Mouse (Mus musculus) kidney, embryonic 16.5 days (tissue): ENCODE data around the gene Zdhhc1. TPM values are rescaled to one million over a fixed set of nuclear protein-coding genes. Genes with fewer than 3 reads are reported as not detected.

Experiments used
- ATAC-seq: fragments of 200-750 bp; cut with Nextera tagmentation; 2 replicates; pipeline ENCODE4 v1.8.0; 2017; ENCODE audit warnings: moderate TSS enrichment; ENCODE audit not compliant: low FRiP score, low TSS enrichment
- H3K27ac ChIP-seq: fragments of 300-500 bp; sonication (generic); 2 replicates; pipeline ENCODE4 v1.5.1; 2014; ENCODE audit warnings: low read length
- H3K27me3 ChIP-seq: fragments of 300-500 bp; sonication (generic); 2 replicates; pipeline ENCODE4 v1.6.1; 2014; ENCODE audit warnings: low read length, control low read depth, mixed read lengths; ENCODE audit not compliant: insufficient read depth
- H3K36me3 ChIP-seq: fragments of 300-500 bp; sonication (generic); 2 replicates; pipeline ENCODE4 v1.6.1; 2014; ENCODE audit warnings: low read length, control low read depth, mixed read lengths; ENCODE audit not compliant: insufficient read depth
- H3K4me1 ChIP-seq: fragments of 300-500 bp; sonication (generic); 2 replicates; pipeline ENCODE4 v1.6.1; 2014; ENCODE audit warnings: low read length, control low read depth, mixed read lengths; ENCODE audit not compliant: insufficient read depth
- H3K4me2 ChIP-seq: fragments of 300-500 bp; sonication (generic); replicated peaks from 2 replicates; pipeline ENCODE4 v1.6.1; 2014; ENCODE audit warnings: low read depth, low read length
- H3K4me3 ChIP-seq: fragments of 300-500 bp; sonication (generic); 2 replicates; pipeline ENCODE4 v1.5.1; 2014; ENCODE audit warnings: mild to moderate bottlenecking, low read length
- H3K9ac ChIP-seq: fragments of 300-500 bp; sonication (generic); replicated peaks from 2 replicates; pipeline ENCODE4 v1.6.1; 2014; ENCODE audit warnings: low read length
- H3K9me3 ChIP-seq: fragments of 300-500 bp; sonication (generic); 2 replicates; pipeline ENCODE4 v1.6.1; 2016; ENCODE audit warnings: low read length, control low read depth
- WGBS: fragments of 180-500 bp; shearing (Covaris S2); extraction: QIAGEN DNeasy Blood & Tissue Kit; methylation state at CpG from one replicate; pipeline ENCODE4 v1.1.7; 2014; 5-methylcytosine and 5-hydroxymethylcytosine counted together
- polyA plus RNA-seq: library from polyadenylated mRNA; unstranded; fragments of >200 nt; fragmentation: Nextera tagmentation; extraction: Ambion mirVana; gene quantifications from 2 replicates; pipeline ENCODE4 v1.2.1, GENCODE M21; 2015

Zdhhc1 gene
- polyA plus RNA-seq, 1 experiment from 2014 or later = 51.1 TPM

DNA sequence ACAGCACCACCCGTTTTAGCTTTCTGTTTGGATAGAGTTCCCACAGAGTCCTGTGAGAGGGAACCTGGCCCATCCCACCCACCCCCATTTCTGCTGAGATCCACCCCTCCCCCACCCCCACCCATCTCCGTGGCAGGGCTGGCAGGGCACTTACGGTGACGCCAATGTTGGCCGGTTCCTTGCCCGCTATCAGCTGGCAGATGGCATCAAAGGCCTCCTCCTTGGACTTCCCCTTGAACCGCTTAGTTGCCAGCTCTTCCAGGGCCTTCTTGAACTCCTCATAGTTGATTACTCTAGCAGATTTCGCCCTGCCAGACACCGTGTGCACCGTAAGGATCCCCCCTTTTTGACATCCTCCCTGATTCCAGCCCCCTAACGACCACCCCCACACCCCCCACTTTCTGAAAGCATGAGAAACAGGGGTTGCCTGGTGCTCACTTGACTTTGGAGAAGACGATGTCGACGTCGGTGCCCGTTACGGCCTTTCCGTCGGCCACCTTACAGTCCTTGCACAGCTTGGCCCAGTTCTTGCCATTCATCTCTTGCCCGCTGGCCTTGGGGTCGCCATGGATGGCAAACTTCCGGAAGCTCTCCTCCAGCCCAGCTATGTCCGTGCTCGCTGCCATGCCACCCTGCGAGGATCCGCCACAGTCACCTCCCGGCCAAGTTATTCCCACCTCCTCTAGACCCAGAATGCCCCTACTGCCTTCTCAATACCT is 28.5 kb downstream of the Zdhhc1 start:
- no peak overlapping the region for H3K9ac ChIP-seq
- H3K27me3 ChIP-seq = no peaks in the 10 kb centered on the region
- no peaks in the 10 kb centered on the region for H3K36me3 ChIP-seq
- 92% methylated on average over 27 of the region's 27 CpGs for WGBS
- no peaks in the 10 kb centered on the region for H3K9me3 ChIP-seq
- H3K27ac ChIP-seq = no peak overlapping the region
- H3K4me2 ChIP-seq = no peak overlapping the region
- no peak overlapping the region for H3K4me3 ChIP-seq
- ATAC-seq = no peak
- peaks cover 12% of the 10 kb centered on the region for H3K4me1 ChIP-seq

DNA sequence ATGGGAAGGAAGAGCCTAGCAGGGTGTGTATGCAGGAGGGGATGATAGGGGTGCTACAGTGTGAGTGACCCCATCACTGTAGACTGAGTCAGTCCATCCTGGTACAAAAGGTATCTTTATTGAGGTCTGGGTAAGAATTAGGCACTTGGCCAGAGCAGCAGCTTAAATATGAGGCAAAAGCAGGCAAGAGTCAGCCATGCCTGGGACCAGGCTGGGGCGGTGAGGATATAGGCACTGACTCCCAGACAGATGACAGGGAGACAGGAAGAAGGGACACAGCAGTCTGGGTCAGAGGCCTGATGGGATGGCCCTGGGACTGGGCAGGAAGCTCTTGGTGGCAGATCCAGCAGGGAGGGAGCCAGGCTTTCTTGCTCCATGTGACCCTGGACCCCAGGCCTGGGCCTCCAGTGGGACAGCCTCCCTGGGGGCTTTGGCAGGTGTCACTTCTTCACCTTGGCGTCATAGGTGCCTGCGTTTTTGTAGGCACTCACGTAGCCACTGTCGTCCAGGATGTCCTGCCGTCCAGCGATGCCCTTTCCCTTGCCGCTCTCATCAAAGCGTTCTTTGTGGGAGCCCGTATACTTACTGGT is 29.2 kb downstream of the Zdhhc1 start:
- Histone ChIP-seq H3K9me3 (no peaks in the 10 kb centered on the region), H3K4me2 (no peak overlapping the region), H3K4me3 (no peak overlapping the region), H3K4me1 (peaks cover 12% of the 10 kb centered on the region), H3K36me3 (no peaks in the 10 kb centered on the region), H3K27ac (no peak overlapping the region), H3K27me3 (no peaks in the 10 kb centered on the region), H3K9ac (no peak overlapping the region)
- whole genome bisulfite sequencing = 92% methylated on average over 10 of the region's 10 CpGs
- ATAC-seq = no peak

DNA sequence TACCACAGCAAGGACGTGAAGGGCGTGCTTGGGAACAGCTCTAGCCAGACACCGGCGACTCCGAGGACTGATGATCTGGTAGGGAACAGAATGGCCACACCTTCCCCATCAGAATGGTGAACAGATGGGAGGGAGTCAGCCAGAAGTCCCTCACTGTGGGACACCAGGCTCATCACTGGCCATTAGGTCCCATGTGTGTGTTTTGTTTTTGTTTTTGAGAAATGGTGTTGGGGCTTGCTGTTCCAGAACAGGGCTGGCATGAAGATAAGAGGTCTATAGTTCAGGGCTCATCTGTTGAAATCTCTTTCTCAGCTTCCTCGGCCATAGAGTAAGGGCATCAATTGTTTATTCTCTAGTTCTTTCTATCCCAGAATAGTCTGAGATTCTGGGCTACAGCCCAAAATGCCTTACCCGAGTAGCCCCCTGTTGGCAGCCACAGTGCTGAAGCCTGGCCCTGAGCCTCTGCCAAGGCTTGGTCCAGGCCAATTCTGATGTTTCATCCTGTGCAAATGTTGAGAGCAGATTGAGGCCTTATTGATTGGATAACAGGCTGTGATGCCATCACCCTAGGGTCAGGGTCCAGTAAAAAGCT is 29.9 kb downstream of the Zdhhc1 start:
- no peaks in the 10 kb centered on the region for H3K27me3 ChIP-seq
- no peak overlapping the region for H3K9ac ChIP-seq
- WGBS = 75% methylated on average over 7 of the region's 7 CpGs
- H3K4me1 ChIP-seq = peaks cover 11% of the 10 kb centered on the region
- no peaks in the 10 kb centered on the region for H3K36me3 ChIP-seq
- no peak for ATAC-seq
- no peak overlapping the region for H3K4me2 ChIP-seq
- no peak overlapping the region for H3K4me3 ChIP-seq
- H3K27ac ChIP-seq = no peak overlapping the region
- H3K9me3 ChIP-seq = no peaks in the 10 kb centered on the region

DNA sequence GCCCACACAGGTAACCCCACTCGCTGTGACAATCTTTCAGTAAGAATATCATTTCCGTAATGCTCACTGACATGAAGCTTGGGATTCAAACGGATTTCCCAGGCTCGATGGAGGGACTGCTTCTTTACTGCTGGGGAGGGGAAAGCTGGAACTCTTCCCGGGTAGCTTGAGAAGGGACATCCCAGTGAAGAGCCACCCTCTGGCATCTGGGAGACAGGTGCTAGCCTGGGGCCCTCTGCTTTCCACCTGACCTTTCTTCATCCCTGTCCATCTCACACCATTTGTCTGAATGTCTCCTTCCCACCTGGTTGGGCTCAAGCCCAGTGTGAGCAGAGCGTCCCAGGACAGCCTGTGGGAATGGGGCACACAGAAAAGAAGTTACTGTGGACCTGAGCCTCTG is 30.5 kb downstream of the Zdhhc1 start:
- no peak overlapping the region for H3K4me2 ChIP-seq
- H3K4me1 ChIP-seq = peaks cover 7% of the 10 kb centered on the region; the same call in 1 of the 2 replicates
- H3K4me3 ChIP-seq = no peak overlapping the region
- no peak for ATAC-seq
- H3K9ac ChIP-seq = no peak overlapping the region
- H3K9me3 ChIP-seq = no peaks in the 10 kb centered on the region
- H3K36me3 ChIP-seq = no peaks in the 10 kb centered on the region
- H3K27ac ChIP-seq = no peak overlapping the region
- WGBS = 81% methylated on average over 6 of the region's 6 CpGs
- no peaks in the 10 kb centered on the region for H3K27me3 ChIP-seq

DNA sequence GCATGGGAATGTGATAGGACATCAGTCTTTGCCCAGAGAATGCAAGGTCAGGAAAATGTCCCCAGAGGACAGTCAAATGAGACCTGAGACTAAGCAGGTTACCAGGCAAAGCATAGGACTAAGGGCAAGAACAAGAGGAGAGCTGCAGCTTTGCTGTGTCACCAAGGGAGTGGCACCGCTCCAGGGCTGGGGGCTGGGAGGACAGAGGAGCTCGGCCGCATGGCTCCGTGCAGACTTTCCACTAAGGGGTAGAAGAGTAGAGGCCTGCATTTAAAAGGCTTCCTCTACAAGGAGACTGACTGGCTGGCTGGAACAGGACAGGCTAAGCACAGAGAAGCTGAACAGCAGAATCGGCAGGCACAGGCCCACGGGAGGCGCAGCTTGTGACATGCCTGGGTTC is 32.1 kb downstream of the Zdhhc1 start:
- no peak overlapping the region for H3K4me3 ChIP-seq
- H3K9me3 ChIP-seq = no peaks in the 10 kb centered on the region
- no peak for ATAC-seq
- no peak overlapping the region for H3K4me2 ChIP-seq
- no peaks in the 10 kb centered on the region for H3K4me1 ChIP-seq
- 74% methylated on average over 7 of the region's 7 CpGs for WGBS
- no peaks in the 10 kb centered on the region for H3K27me3 ChIP-seq
- H3K36me3 ChIP-seq = no peaks in the 10 kb centered on the region
- no peak overlapping the region for H3K27ac ChIP-seq
- no peak overlapping the region for H3K9ac ChIP-seq

DNA sequence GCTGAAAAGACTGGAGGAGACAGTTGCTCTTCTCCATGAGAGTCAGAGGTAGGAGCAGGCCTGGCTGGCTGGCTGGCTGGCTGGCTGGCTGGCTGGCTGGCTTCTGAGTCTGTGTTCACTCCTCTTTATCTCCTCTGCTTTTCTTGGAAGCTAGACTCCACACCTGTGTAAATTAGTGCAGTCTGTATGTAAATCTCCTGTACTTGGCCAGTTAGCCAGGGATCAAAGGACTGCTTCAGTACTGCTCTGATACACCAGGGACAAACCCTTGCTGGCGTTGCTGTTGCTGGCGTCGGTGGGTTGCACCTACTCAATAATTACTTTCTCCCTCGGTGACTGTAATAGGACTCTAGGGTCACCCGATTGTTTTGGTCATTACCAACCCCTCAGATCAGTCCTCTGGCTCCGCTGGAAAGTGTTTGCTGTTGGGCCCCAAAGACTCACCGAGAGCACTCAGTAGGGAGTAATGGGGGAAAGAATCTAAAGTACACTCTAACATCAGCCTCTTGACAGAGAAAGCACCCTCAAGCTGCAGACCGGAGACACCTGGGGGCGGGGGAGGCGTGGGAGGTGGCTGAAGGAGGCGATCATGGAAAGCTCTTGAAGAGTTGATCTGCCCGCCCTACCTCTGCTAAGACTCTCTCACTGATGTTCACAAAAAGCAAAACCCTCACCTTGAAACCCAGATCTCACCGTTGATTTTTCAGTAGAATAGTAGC is 35.5 kb downstream of the Zdhhc1 start:
- Histone ChIP-seq H3K4me3 (no peak overlapping the region), H3K9me3 (no peaks in the 10 kb centered on the region), H3K9ac (no peak overlapping the region), H3K4me1 (no peaks in the 10 kb centered on the region; the same call in 1 of the 2 replicates), H3K4me2 (no peak overlapping the region), H3K36me3 (no peaks in the 10 kb centered on the region), H3K27ac (no peak overlapping the region), H3K27me3 (no peaks in the 10 kb centered on the region)
- no peak for ATAC-seq
- 26% methylated on average over 13 of the region's 13 CpGs for WGBS

DNA sequence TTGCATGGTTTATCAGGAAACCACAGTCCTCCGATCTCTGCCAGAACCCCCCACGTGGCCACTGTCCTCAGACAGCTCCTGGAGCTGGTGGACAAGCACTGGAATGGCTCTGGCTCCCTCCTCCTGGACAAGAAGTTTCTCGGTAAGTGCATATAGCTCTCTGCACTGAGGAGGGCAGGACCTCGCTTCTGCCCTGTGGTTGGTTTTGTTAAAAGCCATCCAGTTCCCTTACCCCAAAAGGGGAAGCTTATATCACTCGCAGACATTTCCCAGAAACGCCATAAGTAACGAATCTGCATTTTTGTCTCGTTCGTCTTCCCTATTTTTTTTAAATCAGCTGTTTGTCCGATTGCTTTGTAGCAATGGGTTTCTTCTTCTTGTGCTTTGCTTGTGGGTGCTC is 41.5 kb downstream of the Zdhhc1 start:
- H3K9me3 ChIP-seq = no peaks in the 10 kb centered on the region
- 59% methylated on average over 10 of the region's 10 CpGs for WGBS
- ATAC-seq = no peak
- no peaks in the 10 kb centered on the region; the same call in 1 of the 2 replicates for H3K27me3 ChIP-seq
- H3K4me3 ChIP-seq = no peak overlapping the region
- no peak overlapping the region for H3K4me2 ChIP-seq
- no peaks in the 10 kb centered on the region for H3K36me3 ChIP-seq
- H3K4me1 ChIP-seq = peaks cover 5% of the 10 kb centered on the region; the same call in 1 of the 2 replicates
- no peak overlapping the region for H3K27ac ChIP-seq
- no peak overlapping the region for H3K9ac ChIP-seq

DNA sequence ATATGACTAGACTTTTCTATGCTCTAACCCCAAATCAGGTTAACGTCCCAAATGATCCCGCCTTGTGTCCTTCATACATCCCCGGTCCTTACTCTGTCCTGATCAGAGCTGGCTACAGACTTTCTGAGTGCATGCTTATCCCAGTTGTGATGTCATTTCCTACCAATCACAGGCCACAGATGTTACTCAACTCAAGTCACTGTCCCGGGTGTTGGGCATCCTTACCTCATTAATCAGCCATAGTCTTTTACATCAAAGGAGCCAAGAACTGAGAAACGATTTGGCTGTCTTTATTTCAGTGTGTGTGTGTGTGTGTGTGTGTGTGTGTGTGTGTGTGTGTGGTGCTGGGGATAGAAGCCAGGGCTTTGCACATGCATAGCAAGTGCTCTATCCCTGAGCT is 42.6 kb downstream of the Zdhhc1 start:
- no peak overlapping the region for H3K27ac ChIP-seq
- H3K27me3 ChIP-seq = no peaks in the 10 kb centered on the region; the same call in 1 of the 2 replicates
- H3K9me3 ChIP-seq = no peaks in the 10 kb centered on the region
- H3K4me3 ChIP-seq = no peak overlapping the region
- H3K4me1 ChIP-seq = peaks cover 5% of the 10 kb centered on the region; the same call in 1 of the 2 replicates
- no peaks in the 10 kb centered on the region for H3K36me3 ChIP-seq
- ATAC-seq = no peak
- H3K9ac ChIP-seq = no peak overlapping the region
- H3K4me2 ChIP-seq = no peak overlapping the region
- WGBS = 56% methylated on average over 5 of the region's 5 CpGs

DNA sequence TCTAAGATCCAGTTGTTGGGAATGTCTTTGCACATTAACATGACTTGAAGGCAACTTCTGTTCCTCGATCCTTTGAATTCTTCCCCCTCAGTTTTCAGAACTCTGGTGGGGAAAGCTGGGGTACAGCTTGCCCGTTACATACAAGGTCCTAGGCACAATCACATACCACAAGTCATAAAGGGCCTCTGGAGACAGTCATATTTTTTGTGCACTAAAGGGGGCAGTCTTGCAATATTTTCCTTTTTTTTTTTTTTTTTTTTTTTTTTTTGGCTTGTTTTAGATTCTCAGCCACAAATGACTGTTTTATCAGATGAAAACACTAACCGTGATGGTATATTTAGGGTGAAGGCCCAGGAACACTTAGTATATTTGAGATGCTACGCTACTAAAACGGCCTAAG is 43.4 kb downstream of the Zdhhc1 start:
- Histone ChIP-seq H3K9me3 (no peaks in the 10 kb centered on the region), H3K27me3 (no peaks in the 10 kb centered on the region; the same call in 1 of the 2 replicates), H3K4me2 (no peak overlapping the region), H3K4me3 (no peak overlapping the region), H3K27ac (no peak overlapping the region), H3K36me3 (no peaks in the 10 kb centered on the region), H3K4me1 (peaks cover 5% of the 10 kb centered on the region; the same call in 1 of the 2 replicates), H3K9ac (no peak overlapping the region)
- no peak for ATAC-seq
- 60% methylated on average over 5 of the region's 5 CpGs for WGBS
